Mouse (Mus musculus): Measurements from ENCODE around the gene Ccna2.
"Not testable (repeated sequence)": the region's sequence is repeated elsewhere in the genome, so short reads cannot be mapped to it uniquely, and the experiment has no call there.

Gene Ccna2

DNA sequence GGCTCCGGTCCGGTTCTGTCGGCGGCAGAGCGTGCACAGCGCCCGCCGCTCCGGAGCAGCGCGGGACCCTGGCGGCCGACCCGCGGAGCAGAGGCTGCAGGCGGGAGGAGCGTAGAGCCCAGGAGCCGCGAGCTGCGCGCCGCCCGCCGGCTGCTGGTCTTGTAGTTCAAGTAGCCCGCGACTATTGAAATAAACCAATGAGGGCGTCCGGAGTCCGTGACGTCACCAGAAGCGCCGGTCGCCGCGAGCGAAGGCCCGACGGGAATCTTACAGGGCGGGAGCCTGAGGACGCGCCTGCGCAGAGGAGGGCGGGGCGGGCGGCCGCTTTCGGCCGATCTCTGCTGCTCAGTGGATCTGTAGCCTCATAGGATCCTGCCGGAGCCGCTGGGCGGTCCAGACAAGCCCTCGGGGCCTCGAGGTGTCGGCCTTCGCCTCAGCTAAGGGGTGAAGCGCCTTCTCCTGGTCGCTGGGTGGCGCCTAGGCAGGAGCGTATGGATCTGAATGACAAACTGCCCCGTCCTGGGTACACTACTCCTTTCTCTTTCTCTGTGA lies at the start of gene Ccna2:
Gene Ccna2, minus strand, starts transcription at position 324 of the 552 bp plus-strand sequence.
- in situ Hi-C loops (cut with MboI; ENCODE audit: unreplicated experiment in 2 of 2), result loop anchor here (5.0 to 25.0 kb wide), 3 partner anchors 630 to 1915 kb away; partner anchors contain the start of genes Ankrd50 (in 1 of the 2), Nudt6 (in 1 of the 2) and Spata5 (in 1 of the 2)

DNA sequence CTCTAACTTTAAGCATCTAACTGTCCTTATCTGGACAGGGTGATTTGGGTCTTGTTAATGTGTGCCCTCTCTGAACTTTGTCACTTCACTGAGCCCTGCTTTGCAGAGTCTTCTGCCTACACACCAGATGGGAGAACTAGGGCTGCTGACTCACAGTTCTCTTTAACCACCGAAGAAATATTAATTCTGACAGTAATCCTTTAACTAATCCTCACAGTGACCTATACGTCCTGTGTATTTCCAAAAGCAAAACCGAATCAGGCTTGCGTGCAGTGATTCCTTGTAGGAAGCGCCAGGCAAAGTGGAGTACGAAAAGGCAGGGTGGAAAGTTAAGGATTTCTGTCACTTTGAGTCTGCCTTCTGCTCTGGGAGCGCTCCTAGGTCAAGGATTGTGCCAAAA lies 46.2 kb upstream of the Ccna2 start:
- in situ Hi-C loops (cut with MboI; ENCODE audit: unreplicated experiment in 2 of 2), result no loop called here

DNA sequence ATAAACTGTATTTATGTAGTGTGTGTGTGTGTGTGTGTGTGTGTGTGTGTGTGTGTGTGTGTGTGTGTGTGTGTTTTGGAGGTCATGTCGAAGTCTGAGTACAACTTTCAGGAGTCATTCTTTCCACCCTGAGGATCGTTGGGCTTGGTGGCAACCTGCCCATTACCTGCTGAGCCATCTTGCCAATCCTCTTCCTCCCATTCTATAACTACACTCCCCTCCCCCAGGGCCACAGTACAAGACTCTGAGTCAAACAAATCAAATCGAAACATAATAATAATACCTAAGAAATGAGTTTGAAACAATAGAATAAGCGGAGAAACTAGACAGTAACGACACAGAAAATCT lies 41.9 kb upstream of the Ccna2 start:
- in situ Hi-C loops (cut with MboI; ENCODE audit: unreplicated experiment in 2 of 2), result no loop called here

DNA sequence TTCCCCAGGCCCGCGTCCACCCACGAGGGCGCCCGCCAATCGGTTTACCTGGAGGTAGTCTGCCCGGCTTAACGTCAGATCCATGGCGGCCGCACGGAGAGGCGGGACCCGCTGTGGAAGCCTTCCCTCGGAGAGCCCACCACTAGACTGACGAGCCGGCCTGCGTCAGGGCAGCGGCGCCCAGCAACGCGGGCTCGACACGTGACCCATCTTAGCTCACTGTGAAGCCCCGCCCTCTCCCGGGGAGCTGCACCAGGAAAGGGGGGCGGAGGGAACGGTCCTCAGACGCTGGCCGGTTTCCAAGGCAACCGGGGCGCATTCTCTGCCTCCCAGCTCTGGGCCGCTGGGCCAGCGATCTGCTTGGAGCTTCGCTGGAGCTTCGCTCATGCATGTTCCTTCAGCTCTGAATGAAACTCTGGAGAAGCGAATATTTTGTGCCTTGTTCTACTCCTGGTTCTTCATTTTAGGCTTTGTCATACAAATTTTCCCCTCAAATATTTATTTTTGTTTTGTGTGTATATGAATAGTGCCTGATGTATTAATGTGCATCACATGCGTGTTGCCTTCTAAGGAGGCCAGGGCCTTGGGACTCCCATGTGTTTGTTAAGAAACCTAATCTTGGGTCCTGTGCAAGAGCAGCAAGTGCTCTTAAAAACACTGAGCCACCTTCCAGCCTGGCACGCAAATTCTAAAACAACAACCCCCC lies 41.4 kb upstream of the Ccna2 start, which contains the start of gene Bbs7:
Gene Bbs7, minus strand, starts transcription at position 276 of the 706 bp plus-strand sequence.
- in situ Hi-C loops (cut with MboI; ENCODE audit: unreplicated experiment in 2 of 2), result no loop called here

DNA sequence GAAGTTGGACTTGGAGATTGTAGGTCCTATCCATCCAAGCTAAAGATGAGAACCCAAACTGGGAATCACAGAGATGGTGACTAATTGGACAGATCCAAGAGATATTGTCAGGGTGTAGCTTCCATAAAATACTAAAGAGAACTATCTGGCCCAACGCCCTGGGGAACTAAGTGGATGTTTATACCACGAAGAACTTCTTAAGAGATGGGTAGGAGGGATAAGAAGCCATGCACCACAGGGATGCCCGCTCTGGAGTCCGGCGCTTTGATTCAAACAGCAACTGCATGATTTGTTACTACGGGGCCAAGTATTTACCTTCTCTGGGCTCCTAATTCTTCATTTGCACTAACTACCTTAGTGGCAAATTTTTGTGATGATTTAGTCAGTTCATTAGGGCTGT lies 40.7 kb upstream of the Ccna2 start:
- in situ Hi-C loops (cut with MboI; ENCODE audit: unreplicated experiment in 2 of 2), result no loop called here

DNA sequence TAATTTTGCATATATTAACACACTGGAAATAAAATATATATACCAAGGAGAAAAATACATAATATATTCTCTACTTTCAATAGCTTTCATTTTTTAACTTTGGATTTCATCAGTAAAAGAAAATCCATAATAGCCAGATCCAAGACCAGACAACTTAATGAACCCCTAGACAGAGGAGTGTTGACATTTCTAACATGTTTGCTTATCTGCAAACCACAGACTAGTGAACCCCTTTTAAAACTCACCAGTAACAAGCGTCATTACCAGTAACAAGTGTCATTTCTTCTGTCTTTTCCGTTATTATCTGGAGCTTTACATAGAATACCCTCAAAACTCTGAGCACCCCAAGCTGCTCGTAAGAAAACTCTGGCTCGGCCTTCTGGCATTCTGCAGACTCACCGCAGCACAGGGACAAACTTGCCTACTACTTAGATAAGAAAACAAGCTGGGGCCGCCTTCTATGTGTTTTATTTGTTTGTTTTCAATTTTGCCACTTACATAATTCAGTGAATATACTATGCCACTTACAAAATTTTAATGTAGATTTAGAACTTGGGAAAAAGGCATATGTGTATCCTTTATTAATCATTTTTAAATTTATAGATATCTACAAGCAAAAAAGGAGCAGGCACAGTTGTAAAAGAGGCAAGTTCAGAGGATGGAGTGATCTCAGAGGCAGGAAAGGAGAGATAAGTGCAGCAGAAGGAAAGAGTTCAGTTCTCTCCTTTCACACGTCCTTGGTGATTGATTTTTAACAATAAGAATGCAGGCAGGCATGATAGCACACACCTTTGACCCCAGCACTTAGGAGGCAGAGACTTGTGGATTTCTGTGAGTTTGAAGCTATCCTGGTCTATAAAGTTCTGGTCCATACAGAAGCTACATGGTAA lies 34.2 kb upstream of the Ccna2 start:
- in situ Hi-C loops (cut with MboI; ENCODE audit: unreplicated experiment in 2 of 2), result no loop called here

DNA sequence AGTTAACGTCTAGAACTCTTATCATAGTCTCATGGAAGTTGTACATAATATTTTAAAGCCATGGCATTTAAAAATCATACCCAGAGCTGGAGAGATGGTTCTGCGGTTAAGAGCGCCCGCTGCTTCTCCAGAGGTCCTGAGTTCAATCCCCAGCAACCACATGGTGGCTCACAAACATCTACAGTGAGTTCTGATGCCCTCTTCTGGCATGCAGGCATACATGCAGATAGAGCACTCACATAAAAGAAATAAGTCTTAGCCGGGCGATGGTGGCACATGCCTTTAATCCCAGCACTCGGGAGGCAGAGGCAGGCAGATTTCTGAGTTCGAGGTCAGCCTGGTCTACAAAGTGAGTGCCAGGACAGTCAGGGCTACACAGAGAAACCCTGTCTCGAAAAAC lies 27.8 kb upstream of the Ccna2 start:
- in situ Hi-C loops (cut with MboI; ENCODE audit: unreplicated experiment in 2 of 2), result not testable (repeated sequence)

DNA sequence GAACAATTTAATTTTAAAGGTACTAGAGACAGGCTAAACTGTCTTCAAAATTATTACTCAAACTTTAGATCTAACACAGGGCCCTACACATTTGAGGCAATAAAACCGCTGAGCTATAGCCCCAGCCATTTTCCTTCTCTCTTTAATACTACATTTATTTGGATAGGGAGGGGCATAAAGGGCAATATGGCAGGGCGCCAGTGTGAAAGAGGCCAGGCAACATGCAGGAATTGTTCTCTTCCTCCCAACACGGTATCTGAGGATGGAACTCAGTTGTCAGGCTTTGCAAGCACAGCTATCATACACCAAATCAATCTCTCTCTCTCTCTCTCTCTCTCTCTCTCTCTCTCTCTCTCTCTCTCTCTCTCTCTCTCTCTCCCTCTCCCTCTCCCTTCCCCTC lies 26.9 kb upstream of the Ccna2 start:
- in situ Hi-C loops (cut with MboI; ENCODE audit: unreplicated experiment in 2 of 2), result no loop called here

DNA sequence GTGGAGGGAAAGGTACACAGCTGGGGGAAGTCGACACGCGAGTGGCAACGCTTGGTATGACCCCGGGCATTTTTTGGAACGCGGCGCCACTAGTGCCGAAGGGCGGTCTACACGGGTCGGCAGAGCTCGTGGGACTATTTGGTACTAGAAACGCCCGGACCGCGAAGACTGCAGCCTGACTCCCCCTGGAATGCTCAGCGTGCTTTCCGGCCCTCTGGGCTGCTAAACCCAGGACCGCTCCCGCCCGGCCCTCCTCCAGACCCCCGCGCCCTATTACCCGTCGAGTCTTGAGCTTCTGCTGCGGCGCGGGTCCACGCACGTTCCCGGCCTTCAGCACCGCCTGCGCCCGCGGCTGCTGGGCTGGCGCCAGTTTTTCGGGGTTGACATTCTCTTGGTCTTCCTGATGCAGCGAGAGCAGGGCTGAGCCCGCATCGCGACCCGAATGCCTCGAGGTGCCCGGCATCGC lies 556 bp downstream of the Ccna2 start:
- in situ Hi-C loops (cut with MboI; ENCODE audit: unreplicated experiment in 2 of 2), result loop anchor here (5.0 to 25.0 kb wide), 3 partner anchors 631 to 1916 kb away; partner anchors contain the start of genes Ankrd50 (in 1 of the 2), Nudt6 (in 1 of the 2) and Spata5 (in 1 of the 2)

DNA sequence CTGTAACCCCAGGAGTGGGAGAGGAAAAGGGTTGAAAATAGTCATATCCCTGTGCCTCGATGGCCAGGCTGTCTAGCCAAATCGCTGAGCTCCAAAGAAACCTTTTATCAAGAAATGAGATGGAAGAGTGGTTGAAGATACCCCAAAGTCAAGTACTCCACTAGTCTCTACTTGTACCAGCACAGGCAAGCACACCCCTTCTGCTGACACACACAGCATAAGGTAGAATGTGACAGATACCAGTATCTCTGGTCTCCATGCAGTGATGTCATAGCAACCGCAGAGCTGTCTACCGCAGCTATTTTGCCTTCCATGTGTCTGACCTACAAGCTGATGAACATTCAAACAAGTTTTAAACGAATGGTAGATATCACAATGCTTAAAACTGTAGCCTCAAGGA lies 2.1 kb downstream of the Ccna2 start:
- in situ Hi-C loops (cut with MboI; ENCODE audit: unreplicated experiment in 2 of 2), result loop anchor here (5.0 to 25.0 kb wide), 3 partner anchors 632 to 1917 kb away; partner anchors contain the start of genes Ankrd50 (in 1 of the 2), Nudt6 (in 1 of the 2) and Spata5 (in 1 of the 2)

DNA sequence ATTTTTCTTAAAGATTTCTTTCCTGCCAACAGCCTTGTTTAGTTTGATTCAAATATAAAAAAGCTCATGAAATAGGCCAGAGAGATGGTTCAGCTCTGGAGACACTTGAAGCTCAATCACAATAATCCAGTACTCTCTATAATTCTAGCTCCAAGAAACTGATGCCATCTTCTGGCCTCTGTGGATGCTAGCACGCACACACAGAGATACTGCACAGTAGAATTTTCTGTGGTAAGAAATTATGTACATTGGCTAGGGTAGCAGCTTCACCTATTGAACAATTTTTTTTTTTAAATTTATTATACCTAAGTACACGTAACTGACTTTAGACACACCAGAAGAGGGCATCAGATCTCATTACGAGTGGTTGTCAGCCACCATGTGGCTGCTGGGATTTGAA lies 8.3 kb downstream of the Ccna2 start:
- in situ Hi-C loops (cut with MboI; ENCODE audit: unreplicated experiment in 2 of 2), result loop anchor here in 1 of 2 experiments (25.0 kb wide), 2 partner anchors 849 to 1924 kb away; partner anchors contain the start of genes Ankrd50, Nudt6 and Spata5

DNA sequence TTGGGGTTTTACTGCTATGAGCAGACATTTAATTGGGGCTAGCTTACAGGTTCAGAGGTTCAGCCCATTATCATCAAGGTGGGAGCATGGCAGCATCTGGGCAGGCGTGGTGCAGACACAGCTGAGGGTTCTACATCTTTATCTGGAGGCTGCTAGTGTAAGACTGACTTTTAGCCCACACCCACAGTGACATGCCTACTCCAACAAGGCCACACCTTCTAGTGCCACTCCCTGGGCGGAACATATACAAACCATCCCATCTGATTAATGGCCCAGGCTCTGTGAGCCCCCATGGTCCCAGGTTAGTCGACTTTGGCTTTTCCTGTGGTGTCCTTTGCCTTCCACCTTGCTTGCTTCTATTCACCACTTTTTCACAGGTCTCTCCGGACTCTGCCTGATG lies 12.3 kb downstream of the Ccna2 start:
- in situ Hi-C loops (cut with MboI; ENCODE audit: unreplicated experiment in 2 of 2), result loop anchor here in 1 of 2 experiments (25.0 kb wide), 2 partner anchors 853 to 1928 kb away; partner anchors contain the start of genes Ankrd50, Nudt6 and Spata5

DNA sequence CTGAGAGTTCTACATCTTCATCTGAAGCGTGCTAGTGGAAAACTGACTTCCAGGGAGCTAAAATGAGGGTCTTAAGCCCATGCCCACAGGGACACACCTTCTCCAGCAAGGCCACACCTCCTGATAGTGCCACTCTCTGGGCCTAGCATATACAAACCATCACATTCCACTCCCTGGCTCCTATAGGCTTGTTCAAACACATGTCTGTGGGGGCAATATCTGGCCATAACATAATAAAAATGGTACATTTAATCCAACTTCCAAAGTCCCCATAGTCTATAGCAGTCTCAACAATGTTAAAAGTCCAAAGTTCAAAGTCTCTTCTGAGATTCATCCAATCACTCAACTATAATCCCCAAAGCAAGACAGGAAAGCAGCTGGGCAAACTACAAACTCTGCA lies 14.3 kb downstream of the Ccna2 start:
- in situ Hi-C loops (cut with MboI; ENCODE audit: unreplicated experiment in 2 of 2), result loop anchor here in 1 of 2 experiments (25.0 kb wide), 2 partner anchors 855 to 1930 kb away; partner anchors contain the start of genes Ankrd50, Nudt6 and Spata5

DNA sequence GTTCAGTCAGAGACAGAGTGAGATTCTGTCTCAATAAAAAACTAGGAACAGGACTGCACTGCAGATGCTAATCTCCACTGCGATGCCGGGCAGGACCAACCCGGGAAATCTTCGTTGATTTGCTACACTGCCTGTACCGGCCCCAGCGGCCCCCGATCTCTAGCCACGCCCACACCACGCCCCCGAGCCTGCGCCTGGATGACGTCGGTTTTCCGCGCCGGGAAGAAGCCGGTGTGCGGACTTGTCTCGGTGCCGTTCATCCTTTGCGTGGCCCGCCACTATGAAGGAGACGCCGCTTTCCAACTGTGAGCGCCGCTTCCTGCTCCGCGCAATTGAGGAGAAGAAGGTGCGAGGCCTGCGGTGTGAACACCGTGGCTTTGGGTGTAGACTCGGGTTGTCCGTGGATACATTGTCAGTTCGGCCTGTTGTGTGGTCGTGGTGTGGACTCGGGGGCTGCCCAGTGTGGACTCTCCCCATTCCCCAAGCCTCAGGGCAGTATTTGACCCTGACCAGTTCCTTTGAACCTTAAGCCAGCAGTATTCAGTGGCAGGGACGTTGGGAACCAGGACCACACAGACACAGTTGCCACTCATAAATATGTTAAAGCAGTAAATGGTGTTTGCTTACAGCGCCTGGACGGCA lies 19.4 kb downstream of the Ccna2 start, which contains the start of gene Exosc9:
Gene Exosc9, plus strand, starts transcription at position 201 of the 642 bp plus-strand sequence.
- in situ Hi-C loops (cut with MboI; ENCODE audit: unreplicated experiment in 2 of 2), result loop anchor here in 1 of 2 experiments (25.0 kb wide), 2 partner anchors 860 to 1935 kb away; partner anchors contain the start of genes Ankrd50, Nudt6 and Spata5

DNA sequence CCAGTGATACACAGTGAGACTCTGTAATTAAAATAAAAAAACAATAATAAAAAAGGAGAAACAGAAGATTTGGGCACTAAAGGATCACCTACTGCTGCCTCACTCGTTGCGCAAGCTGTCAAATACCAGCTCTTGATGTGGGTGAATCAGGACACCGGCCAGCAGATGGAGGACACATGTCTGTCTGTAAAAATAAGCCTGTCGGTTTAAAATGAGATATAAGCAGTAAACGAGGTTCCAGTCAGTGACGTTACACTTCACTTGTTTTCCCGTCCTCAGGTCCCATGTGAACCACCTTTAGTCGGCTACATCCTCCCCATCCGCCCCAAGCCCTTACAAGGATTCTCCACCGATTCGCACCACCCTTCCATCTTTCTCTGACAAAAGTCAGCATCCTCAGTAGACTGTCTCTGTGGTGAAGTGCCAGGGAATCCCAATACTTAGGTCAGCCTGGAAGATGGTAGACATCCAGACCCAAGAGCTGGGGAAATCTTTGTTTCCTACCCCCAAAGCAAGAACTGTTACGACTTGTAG lies 20.0 kb downstream of the Ccna2 start:
- in situ Hi-C loops (cut with MboI; ENCODE audit: unreplicated experiment in 2 of 2), result loop anchor here in 1 of 2 experiments (25.0 kb wide), 2 partner anchors 860 to 1935 kb away; partner anchors contain the start of genes Ankrd50, Nudt6 and Spata5

DNA sequence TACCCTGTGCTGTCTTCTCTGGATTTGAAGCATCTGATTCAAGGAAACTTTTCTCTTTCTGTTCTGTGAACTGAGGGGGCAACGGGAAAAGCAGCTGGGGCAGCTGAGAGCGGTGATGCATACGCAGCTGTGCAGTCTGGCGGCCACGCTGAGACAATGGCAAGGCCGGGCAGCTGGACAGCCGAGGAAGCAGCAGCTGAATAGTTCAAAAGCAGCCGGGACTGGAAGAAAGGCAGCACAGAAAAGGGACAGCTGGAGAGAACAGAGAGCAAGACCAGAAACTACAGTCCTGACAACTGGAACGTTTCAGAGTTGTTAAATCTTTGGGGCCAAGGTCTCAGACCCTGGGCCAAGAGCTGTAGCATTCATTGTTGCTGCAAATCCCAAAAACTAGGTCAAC lies 20.6 kb downstream of the Ccna2 start:
- in situ Hi-C loops (cut with MboI; ENCODE audit: unreplicated experiment in 2 of 2), result loop anchor here in 1 of 2 experiments (25.0 kb wide), 2 partner anchors 861 to 1936 kb away; partner anchors contain the start of genes Ankrd50, Nudt6 and Spata5

DNA sequence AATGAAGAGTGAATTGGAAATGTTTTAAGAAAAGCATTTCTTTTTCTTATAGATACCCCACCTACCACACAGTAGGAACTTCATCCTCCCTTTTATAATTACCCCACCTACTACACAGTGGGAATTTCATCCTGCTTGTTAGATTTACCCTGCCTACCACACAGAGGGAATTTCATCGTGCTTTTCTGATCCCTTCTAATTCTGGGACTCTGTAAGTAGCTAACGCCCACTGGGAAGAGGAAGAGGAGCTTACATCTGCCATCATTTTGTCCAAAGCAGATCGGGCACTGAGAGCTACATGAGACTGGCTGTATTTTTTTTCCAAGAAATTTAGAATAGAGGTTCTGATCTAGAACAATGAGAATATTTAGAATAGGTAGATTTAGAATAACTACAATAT lies 27.0 kb downstream of the Ccna2 start:
- in situ Hi-C loops (cut with MboI; ENCODE audit: unreplicated experiment in 2 of 2), result no loop called here

DNA sequence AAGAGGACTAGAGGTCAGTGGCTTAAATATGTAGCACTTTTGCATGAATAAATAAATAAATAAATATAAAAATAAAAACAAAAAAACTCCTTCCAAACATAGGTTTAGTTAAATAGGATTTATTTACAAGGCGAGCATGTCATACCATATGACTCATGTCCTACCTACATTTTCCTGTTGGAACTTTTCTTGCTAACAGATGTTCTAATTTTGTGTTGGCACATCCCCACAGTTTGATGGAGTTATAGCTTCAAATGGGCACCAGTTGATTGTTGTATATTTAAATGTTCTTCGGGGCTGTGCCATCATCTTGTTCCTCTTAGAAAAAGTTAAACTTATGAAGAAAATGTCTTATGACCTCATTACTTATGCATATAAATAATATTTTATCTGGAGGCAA lies 30.6 kb downstream of the Ccna2 start:
- in situ Hi-C loops (cut with MboI; ENCODE audit: unreplicated experiment in 2 of 2), result no loop called here

DNA sequence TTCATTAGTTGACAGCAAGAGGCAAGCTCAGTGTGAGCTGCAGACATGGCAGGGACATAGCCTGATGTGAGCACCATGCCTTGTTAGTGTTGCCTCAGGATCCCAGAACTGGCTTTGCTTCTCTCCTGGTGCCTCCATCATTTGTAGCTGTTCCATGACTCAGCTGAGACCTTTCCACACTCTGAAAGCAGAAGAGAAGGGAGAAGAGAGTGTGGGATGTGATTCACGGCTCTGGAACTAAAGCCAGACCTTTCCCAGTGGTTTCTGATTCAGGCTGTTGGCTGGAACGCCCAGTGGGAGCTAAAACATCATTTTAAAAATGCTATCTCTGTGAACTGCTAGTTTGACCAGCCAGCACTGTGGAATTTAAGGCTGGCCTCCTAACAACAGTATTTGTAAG lies 31.2 kb downstream of the Ccna2 start:
- in situ Hi-C loops (cut with MboI; ENCODE audit: unreplicated experiment in 2 of 2), result no loop called here
